Mouse (Mus musculus): ENCODE data around the gene Ing5.
"Not testable (repeated sequence)": the region's sequence is repeated elsewhere in the genome, so short reads cannot be mapped to it uniquely, and the experiment has no call there.

Gene Ing5

GRCm38 (mm10) chr1:93811495-93812039, 7.8 kb downstream of the Ing5 start:
- DNase-seq = no peak

- DNase-seq = no peak
Measured at GRCm38 (mm10) chr1:93817823-93818532, 14.2 kb downstream of the Ing5 start.

GRCm38 (mm10) chr1:93818722-93819121, 15.0 kb downstream of the Ing5 start:
- no peak for DNase-seq

GRCm38 (mm10) chr1:93823796-93824495, 20.2 kb downstream of the Ing5 start:
- no peak for DNase-seq

DNA sequence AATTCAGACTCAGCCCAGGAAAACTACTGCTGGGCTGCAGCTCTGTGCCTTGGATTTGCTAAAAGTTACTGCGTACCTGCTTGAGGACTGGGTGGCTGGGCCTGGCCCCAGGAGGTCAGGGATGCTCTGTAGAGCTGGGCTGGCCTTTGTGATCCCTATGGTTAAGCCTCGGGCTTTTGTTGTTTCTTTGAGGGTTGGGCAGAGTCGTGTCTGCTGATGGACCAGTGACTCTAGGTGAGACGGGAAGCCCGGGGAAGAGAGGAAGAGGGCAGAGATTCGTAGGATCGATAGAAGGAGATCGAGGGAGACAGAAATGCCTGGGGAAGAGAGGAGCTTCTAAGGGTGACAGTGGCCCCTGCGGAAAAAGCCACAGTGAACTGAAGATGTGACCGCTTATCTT, 20.8 kb downstream of the Ing5 start, which contains the start of gene D2hgdh:
D2hgdh (plus strand) TSS at position 301 of the 400 bp plus-strand sequence.
- no peak for DNase-seq

DNA sequence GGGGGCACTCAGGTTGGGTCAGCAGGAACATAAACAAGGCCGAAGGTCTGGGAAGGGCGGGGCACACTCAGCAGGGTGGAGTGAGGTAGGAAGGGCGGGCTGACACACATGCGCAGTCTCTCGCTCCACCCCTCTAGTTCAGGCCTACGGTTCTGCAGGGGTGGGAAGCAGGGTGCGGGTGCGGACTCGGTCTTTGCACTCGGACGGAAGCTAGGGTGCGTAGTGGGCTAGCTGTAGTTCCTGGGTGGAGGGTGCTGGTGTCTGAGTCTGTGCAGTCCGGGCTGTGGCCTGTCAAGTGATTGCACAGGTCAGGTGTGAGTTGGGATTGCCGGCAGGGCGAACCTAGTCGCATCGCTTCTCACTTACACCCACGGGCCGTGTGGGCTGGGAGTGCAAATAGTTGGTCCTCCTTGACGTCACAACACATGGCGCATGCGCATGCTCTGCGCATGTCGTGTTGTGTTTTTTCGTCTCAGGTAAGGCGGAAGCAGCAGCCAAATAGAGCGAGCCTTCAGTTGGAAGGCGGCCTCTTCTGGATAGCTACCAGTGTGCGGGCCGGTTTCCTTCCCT, 21.4 kb downstream of the Ing5 start:
- peak; percentile 97 for DNase-seq

DNA sequence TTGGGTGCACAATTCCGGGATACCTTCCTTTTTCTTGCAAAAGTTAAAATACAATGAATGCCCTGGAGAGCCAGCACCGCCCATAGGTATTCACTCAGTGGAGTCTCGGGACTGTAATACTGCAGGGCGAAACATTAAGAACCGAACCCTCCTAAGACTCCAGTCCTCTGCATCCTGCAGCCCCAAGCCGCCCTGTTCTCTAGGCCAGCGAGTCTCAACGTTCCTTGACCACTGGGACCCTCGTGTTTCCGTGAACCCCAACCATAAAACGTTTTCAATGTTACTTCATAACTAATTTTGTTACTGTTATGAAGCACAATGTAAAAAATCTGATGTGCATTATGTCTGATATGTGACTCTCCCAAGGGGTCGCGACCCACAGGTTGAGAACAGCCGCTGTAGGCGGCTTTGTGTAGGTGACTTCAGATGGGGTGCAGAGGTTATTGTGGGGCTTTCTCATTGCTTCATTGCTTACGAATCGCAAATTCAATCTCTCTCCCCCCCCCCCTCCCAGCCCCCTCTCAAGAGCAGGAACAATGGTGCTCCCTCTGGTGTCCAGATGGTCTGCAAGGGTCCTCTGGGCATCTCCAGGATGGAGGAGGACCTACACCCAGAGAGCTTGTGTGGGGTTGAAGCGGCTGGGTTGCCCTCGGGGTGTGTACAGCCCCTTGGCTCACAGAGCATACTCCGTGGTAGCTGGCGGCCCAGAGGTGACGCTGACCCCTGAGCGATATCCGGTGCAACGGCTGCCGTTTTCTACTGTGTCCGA, 22.2 kb downstream of the Ing5 start:
- DNase-seq = no peak

- no peak for DNase-seq
Measured at GRCm38 (mm10) chr1:93826540-93826835, 22.7 kb downstream of the Ing5 start.

DNA sequence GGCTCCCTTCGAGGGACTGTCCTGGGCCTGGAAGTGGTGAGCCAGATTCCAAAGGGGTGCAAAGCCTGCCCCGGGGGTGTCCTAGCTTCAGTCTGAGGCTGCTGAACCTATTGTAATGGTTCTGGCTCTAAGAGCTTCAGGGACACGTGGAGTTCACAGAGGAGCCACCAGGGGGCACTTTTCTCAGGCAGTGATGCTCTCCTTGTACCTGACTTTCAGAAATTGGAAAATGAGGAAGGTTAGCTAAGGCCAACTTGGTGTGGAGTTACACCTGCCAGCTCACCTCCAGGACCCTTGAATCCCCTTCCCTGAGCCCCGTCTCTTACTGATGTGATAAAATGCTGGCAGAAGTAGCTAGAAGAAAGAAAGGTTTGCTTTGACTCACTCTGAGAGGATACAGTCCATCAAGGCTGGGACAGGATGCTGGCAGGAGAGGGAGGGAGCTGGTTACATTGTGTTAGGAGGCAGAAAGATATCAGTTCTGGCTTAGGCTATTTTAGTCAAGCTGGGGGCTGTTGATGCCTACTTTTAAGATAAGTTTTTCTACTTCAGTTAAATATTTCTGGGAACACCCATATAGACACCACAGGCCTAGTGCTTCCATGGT, 29.1 kb downstream of the Ing5 start:
- not testable (repeated sequence) for DNase-seq

GRCm38 (mm10) chr1:93834671-93835150, 30.9 kb downstream of the Ing5 start:
- no peak for DNase-seq

- DNase-seq = no peak
Measured at GRCm38 (mm10) chr1:93835211-93835610, 31.4 kb downstream of the Ing5 start.

DNA sequence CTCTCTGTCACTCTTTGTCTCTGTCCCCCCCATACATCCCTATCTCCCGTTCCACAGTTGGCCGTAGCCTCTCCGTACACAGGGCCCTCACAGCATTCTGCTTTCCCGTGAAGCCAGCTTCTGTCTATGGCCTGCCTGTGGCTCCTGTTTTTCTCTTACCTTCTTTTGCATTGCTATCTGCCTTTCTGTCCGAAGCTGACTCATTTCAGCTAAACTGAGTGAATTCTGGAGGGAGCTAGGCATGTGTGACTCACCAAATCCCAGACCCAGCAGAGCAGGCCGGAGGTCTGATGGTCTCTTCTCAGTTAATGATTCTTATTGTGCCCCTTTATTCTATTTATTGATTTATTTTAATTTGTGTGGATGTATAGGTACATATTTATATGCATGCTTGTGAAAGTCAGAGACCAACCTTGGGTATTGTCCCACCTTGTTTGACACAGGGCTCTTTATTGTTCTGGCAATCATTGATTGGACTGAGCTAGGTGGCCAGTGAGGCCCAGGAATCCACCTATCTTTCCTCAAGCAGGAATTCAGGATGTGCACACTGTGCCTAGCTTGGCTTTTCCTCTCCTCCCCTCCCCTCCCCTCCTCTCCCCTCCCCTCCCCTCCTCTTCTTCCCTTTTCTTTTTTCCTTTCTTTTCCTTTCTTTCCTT, 32.2 kb downstream of the Ing5 start:
- DNase-seq = no peak

- no peak for DNase-seq
Measured at GRCm38 (mm10) chr1:93836532-93836913, 32.8 kb downstream of the Ing5 start.

DNA sequence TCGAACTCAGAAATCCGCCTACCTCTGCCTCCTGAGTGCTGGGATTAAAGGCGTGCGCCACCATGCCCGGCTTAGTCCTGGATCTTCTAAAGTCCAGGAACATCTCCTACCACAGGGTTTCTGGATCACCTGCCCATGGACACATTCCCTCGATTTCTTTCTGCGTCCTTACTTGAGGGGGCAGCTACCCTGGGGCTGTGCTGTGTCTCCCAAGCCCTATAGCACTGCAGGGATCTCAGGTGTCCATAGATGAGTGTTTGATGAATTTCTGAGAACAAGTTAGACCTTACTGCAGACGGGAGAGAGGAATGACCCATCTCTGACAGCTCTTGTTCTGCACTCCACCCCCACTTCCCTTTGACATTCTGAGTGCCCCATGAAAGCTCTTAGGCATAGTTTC, 33.6 kb downstream of the Ing5 start:
- no peak for DNase-seq

DNA sequence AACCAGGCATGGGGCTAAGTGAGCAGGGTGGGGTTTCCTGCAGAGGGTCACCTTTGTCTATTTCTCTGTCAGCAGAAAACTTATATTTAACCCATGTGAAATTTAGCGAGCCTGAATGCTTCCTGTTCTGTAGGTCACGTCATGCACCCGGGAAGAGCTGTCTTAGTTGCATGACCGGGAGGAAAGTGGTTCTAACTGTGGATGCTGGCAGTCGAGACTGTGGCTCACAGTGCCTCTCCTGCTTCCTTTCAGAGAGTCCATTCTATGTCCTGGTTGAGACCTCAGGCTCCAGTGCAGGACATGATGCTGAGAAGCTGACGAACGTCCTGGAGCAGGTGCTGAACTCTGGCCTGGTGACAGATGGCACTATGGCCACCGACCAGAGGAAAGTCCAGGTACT, 34.8 kb downstream of the Ing5 start:
- DNase-seq = not testable (repeated sequence)

DNA sequence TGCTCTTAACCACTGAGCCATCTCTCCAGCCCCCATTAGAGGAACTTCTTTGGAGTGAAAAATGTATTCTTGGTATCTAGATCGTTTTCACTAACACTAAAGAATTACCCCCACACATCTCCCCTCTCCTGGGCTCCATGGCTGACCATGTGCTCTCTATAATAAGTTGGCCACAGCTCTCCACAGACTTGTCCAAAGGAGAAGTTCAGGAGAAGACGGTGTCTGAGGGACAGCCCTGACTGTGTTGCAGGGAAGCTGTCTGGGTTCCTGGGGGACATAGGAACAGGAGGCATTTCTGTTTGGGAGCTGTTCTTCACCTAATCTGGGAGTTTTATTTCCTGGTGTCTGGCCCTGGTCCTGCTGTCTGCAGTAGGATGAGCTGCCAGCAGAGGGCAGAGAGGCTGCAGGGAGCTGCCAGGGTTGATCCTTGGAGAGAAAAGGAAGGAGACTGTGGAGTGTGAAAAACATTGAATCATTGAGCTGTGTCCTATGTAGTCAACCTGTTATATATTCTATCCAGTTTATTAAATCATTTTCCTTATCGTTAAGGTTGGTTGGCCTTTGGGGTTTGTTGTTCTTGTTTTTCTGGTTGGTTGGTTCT, 42.1 kb downstream of the Ing5 start:
- not testable (repeated sequence) for DNase-seq

DNA sequence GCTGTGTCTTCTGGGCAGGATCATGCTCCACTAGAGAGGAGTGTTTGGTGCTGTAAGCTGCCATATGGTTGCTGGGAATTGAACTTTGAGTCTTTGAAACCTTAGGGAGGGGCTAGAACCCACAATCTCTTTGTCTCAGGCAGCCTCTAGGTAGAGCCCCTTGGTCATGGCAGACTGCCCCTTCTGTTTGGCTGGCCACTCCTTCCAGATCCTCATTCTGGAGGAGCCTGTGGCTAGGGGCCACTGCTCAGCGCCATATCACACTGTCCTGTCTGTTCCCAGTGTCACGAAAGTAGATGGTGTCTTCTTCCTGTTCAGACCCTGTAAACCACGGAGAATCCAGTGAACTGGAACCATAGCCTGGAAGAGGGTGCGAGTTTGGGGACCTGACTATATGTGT, 52.0 kb downstream of the Ing5 start:
- DNase-seq = not testable (repeated sequence)

GRCm38 (mm10) chr1:93857370-93857769, 53.6 kb downstream of the Ing5 start:
- no peak for DNase-seq

DNA sequence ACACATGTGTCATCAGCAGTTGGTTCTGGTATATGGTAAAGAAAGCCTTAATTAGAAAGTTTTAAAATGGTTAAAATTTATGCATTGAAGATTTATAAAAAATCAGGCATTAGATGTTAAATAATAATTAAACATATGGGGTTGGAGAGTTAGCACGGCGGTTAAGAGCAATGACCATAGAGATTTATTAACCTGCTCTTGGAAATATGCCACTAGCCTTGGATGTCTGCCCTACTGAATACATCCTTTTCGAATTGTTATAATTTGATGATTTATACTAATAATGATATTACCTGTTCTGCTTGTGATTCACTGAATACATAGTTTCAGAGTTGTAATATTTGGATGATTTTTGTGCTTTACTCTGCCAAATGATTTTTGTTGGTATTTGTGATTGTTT, 54.2 kb downstream of the Ing5 start:
- DNase-seq = no peak

DNA sequence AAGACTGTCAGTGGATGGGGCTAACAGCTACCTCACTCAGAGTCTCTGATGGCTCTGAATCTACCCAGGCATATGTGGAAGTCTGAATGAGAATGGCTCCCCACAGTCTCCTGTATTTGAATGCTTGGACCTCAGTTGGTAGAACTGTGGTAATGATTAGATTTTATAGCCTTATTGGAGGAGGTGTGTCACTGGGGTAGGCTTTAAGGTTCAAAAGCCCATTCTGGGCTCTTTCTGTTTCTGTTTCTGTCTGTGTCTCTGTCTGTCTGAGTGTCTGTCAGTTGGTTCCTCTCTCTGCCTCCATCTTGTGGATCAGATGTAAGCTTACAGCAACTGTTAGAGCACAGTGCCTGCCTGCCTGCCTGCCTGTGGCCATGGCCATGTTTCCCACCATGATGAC, 55.9 kb downstream of the Ing5 start:
- DNase-seq = no peak

- not testable (repeated sequence) for DNase-seq
Measured at GRCm38 (mm10) chr1:93861048-93861447, 57.3 kb downstream of the Ing5 start, which contains the start of gene Gal3st2. Gene Gal3st2 (plus strand): TSS chr1:93861306.

Measured in right cerebral cortex, adult 18-20 months (tissue).